Mouse (Mus musculus): ENCODE measurements around the gene Fam19a1.

DNA sequence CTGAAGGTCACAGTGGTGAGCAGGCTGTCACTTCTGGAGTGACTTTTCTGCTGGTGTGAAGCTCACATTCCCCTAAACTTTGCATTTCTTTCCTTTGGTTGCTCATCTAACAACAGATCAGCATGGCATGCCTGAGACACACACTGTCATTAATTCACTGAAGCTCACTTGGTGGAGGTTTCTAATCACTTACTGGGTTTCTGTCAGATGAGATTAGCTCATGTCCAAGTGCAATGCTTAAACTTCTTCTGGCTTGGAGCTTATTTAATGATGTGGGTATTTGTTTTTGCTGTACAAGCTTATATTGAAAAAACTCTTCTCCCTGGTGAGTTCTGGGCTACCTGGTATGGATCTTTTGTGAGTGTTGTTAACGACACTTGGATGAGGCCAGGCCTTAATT is 343.3 kb downstream of the Fam19a1 start:
- TF ChIP-seq EP300 (IDR thresholded peaks at IDR 0.05; ENCODE audit: low read depth) (no peak), CTCF (IDR thresholded peaks at IDR 0.05; ENCODE audit: low read depth) (no peak)

Measured in liver, postnatal 0 days (tissue).